Mouse (Mus musculus) midbrain, embryonic 11.5 days (tissue): ENCODE results near the gene Dnajc24. TPM values are rescaled to one million over a fixed set of nuclear protein-coding genes. Genes with fewer than 3 reads are reported as not detected.

ENCODE experiments used
- ATAC-seq: fragments of 200-750 bp; cut with Nextera tagmentation; 2 replicates; pipeline ENCODE4 v1.8.0; 2017; ENCODE audit warnings: moderate TSS enrichment, moderate library complexity; ENCODE audit not compliant: low FRiP score
- DNase-seq: peaks from one replicate; pipeline ENCODE4 v3.0.0; 2015; ENCODE audit warnings: low spot score; ENCODE audit errors: missing footprints
- H3K27ac ChIP-seq: fragments of 300-500 bp; sonication (generic); 2 replicates; pipeline ENCODE4 v1.5.1; 2014; ENCODE audit warnings: low read depth, low read length
- H3K27me3 ChIP-seq: fragments of 300-500 bp; sonication (generic); 2 replicates; pipeline ENCODE4 v1.6.1; 2014; ENCODE audit warnings: mild to moderate bottlenecking, low read length, moderate library complexity, mixed read lengths; ENCODE audit not compliant: control insufficient read depth, insufficient read depth
- H3K36me3 ChIP-seq: fragments of 300-500 bp; sonication (generic); 2 replicates; pipeline ENCODE4 v1.6.1; 2014; ENCODE audit warnings: mild to moderate bottlenecking, low read length, moderate library complexity, mixed read lengths; ENCODE audit not compliant: control insufficient read depth, insufficient read depth
- H3K4me1 ChIP-seq: fragments of 300-500 bp; sonication (generic); 2 replicates; pipeline ENCODE4 v1.6.1; 2014; ENCODE audit warnings: low read length; ENCODE audit not compliant: control insufficient read depth, insufficient read depth
- H3K4me2 ChIP-seq: fragments of 300-500 bp; sonication (generic); 2 replicates; pipeline ENCODE4 v1.6.1; 2014; ENCODE audit warnings: mild to moderate bottlenecking, moderate library complexity
- H3K4me3 ChIP-seq: fragments of 300-500 bp; sonication (generic); 2 replicates; pipeline ENCODE4 v1.5.1; 2014; ENCODE audit warnings: low read depth, low read length
- H3K9ac ChIP-seq: fragments of 300-500 bp; sonication (generic); 2 replicates; pipeline ENCODE4 v1.6.1; 2014; ENCODE audit warnings: low read length
- H3K9me3 ChIP-seq: fragments of 300-500 bp; sonication (generic); 2 replicates; pipeline ENCODE4 v1.6.1; 2016; ENCODE audit warnings: low read length; ENCODE audit not compliant: control insufficient read depth
- WGBS: fragments of 180-500 bp; shearing (Covaris S2); extraction: QIAGEN DNeasy Blood & Tissue Kit; methylation state at CpG from one replicate; pipeline ENCODE4 v1.1.7; 2014; 5-methylcytosine and 5-hydroxymethylcytosine counted together
- polyA plus RNA-seq: library from polyadenylated mRNA; unstranded; fragments of >200 nt; fragmentation: Nextera tagmentation; extraction: Ambion mirVana; gene quantifications from 2 replicates; pipeline ENCODE4 v1.2.1, GENCODE M21; 2014

Dnajc24 gene
- polyA plus RNA-seq, 1 experiment from 2014 or later: 47.7 TPM

DNA sequence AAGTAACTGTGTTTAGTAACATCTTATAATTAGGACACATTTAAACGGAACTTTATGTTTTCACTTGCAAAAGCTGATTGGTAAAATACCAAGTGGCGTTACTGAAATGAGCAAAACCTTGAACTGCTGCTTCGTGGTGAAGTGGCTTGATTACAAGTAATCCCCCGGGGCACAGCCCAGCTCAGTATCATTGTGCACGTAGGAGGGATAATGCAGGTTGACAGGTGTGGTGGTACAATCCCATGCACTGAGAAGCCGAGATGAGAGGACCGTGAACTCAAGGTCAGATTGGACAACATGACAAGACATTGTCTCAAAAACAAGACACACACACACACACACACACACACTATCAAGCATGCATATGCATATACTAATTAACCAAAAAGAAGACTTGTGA is 18.1 kb downstream of the Dnajc24 start:
- H3K4me1 ChIP-seq: peaks cover 5% of the 10 kb centered on the region
- DNase-seq: no peak
- no peak overlapping the region for H3K9ac ChIP-seq
- H3K27ac ChIP-seq: no peak overlapping the region
- H3K4me2 ChIP-seq: no peak overlapping the region
- H3K9me3 ChIP-seq: no peaks in the 10 kb centered on the region; the same call in 1 of the 2 replicates
- H3K4me3 ChIP-seq: no peak overlapping the region
- 77% methylated on average over 7 of the region's 7 CpGs for WGBS
- no peak for ATAC-seq
- H3K27me3 ChIP-seq: no peaks in the 10 kb centered on the region
- no peaks in the 10 kb centered on the region for H3K36me3 ChIP-seq

- WGBS: 97% methylated on average over 2 of the region's 2 CpGs
These were observed 25.3 kb downstream of the Dnajc24 start for GRCm38 (mm10) chr2:105978065-105978464.

GRCm38 (mm10) chr2:105973941-105974340 is 29.4 kb downstream of the Dnajc24 start:
- Histone ChIP-seq H3K4me2 (no peak overlapping the region), H3K4me1 (peaks cover 6% of the 10 kb centered on the region), H3K9ac (no peak overlapping the region), H3K36me3 (no peaks in the 10 kb centered on the region; the same call in 1 of the 2 replicates), H3K9me3 (no peaks in the 10 kb centered on the region), H3K27me3 (no peaks in the 10 kb centered on the region), H3K27ac (no peak overlapping the region), H3K4me3 (no peak overlapping the region)
- WGBS: 8% methylated on average over 2 of the region's 2 CpGs
- ATAC-seq (peak; percentile 53; the same call in 1 of the 2 replicates), DNase-seq (peak; percentile 81)

More at GRCm38 (mm10) chr2:105978065-105978464, 25.3 kb downstream of the Dnajc24 start:
- H3K4me1 ChIP-seq: peaks cover 6% of the 10 kb centered on the region
- no peaks in the 10 kb centered on the region for H3K9me3 ChIP-seq
- H3K36me3 ChIP-seq: no peaks in the 10 kb centered on the region
- no peak overlapping the region for H3K9ac ChIP-seq
- no peak overlapping the region for H3K27ac ChIP-seq
- H3K4me3 ChIP-seq: no peak overlapping the region
- ATAC-seq (no peak), DNase-seq (no peak)
- no peak overlapping the region for H3K4me2 ChIP-seq
- no peaks in the 10 kb centered on the region for H3K27me3 ChIP-seq

DNA sequence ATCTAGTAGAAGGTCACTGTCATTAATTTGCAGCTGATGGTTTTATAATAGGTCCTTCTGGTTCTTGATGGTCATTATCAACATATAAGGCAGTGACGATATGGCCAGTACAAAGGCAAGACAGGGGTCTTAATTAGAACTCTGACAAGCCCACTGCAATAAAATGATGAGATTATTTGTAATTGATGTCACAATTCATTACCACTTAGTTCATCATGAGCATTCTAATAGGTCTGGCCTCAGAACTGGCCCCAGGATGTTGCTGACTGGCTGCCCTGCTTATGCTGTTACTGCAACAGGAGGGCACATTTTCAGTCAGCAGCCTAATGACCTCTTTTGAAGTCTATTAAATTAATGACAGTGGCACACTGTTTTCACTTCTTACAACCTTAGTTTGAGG is 39.9 kb downstream of the Dnajc24 start:
- no peak overlapping the region for H3K4me2 ChIP-seq
- H3K27me3 ChIP-seq: no peaks in the 10 kb centered on the region
- no peak for ATAC-seq
- H3K9me3 ChIP-seq: no peaks in the 10 kb centered on the region
- peak; percentile 35 for DNase-seq
- H3K4me3 ChIP-seq: no peak overlapping the region
- H3K4me1 ChIP-seq: no peaks in the 10 kb centered on the region
- no peak overlapping the region for H3K27ac ChIP-seq
- no peak overlapping the region for H3K9ac ChIP-seq
- peaks cover 4% of the 10 kb centered on the region; the same call in 1 of the 2 replicates for H3K36me3 ChIP-seq
- 97% methylated on average over 1 of the region's 1 CpGs for WGBS

- no peaks in the 10 kb centered on the region for H3K27me3 ChIP-seq
- H3K27ac ChIP-seq: no peak overlapping the region
- 90% methylated on average over 4 of the region's 4 CpGs for WGBS
- no peaks in the 10 kb centered on the region for H3K4me1 ChIP-seq
- no peak overlapping the region for H3K4me3 ChIP-seq
- no peak overlapping the region for H3K4me2 ChIP-seq
- DNase-seq (peak; percentile 74), ATAC-seq (no peak)
- no peak overlapping the region for H3K9ac ChIP-seq
- no peaks in the 10 kb centered on the region for H3K9me3 ChIP-seq
- no peaks in the 10 kb centered on the region for H3K36me3 ChIP-seq
These were observed 49.5 kb downstream of the Dnajc24 start for GRCm38 (mm10) chr2:105953862-105954261.

- Histone ChIP-seq H3K36me3 (no peaks in the 10 kb centered on the region), H3K27me3 (no peaks in the 10 kb centered on the region), H3K4me2 (no peak overlapping the region), H3K4me1 (no peaks in the 10 kb centered on the region), H3K9me3 (no peaks in the 10 kb centered on the region), H3K9ac (no peak overlapping the region), H3K4me3 (no peak overlapping the region), H3K27ac (no peak overlapping the region)
- ATAC-seq (no peak), DNase-seq (peak; percentile 68)
- WGBS: 97% methylated on average over 1 of the region's 1 CpGs
These were observed 51.9 kb downstream of the Dnajc24 start for GRCm38 (mm10) chr2:105951350-105951940.

DNA sequence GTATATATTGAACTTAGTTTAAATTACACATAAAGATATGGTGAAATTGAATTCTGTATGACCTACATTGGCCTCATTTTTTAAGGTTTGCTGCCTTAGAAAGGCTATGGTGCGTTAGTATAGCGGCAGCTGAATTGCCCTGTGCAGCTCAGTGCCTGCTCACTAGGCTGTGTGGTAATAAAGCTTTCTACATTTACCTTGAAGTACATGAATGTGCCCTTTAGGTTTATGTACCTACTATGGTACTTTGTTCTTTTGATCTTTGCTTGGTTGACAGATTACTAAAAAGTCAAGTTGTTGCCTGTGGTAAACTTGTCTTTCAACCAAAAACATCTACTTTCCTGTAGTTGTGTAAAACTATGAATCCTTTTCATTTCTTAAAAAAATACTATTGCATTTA is 53.2 kb downstream of the Dnajc24 start:
- no peak overlapping the region for H3K4me3 ChIP-seq
- no peaks in the 10 kb centered on the region for H3K27me3 ChIP-seq
- H3K4me2 ChIP-seq: no peak overlapping the region
- H3K36me3 ChIP-seq: no peaks in the 10 kb centered on the region
- H3K27ac ChIP-seq: no peak overlapping the region
- ATAC-seq (no peak), DNase-seq (no peak)
- WGBS: 97% methylated on average over 2 of the region's 2 CpGs
- no peaks in the 10 kb centered on the region for H3K9me3 ChIP-seq
- H3K4me1 ChIP-seq: no peaks in the 10 kb centered on the region
- no peak overlapping the region for H3K9ac ChIP-seq

DNA sequence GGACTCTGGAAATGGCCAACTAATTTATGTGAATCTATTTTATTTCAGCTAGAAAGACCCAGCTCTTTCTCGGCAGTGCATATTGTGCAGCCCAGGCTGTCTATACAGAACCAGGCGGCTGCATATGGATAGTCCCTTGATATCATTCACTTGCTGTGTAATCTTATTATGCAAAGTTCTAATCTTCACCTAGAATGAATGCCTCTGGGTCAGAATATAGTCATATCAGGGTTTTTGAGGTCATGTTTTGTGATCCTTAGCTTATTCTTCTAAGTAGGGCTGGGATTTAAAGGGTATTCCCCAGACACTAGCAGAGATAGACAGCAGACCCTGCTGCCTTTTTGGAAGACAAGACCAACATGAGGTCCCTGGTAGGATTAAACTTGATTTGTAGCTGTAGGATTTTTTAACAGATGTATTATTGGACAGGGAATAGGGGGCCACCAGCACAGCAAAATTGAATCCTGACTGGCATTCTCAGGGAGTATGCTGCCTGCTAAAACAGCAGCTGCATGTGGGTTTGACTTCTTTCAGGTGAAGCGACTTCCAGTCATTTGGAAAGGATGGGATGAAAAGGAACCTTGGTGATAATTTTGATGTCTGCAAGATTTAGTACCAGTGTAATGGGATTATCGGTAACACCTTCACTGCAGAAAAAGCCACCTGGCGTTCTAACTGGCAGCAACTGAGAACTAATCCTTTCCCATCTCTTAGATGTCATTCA is 85.6 kb downstream of the Dnajc24 start:
- DNase-seq (peak; percentile 89), ATAC-seq (peak; percentile 87)
- no peak overlapping the region for H3K4me3 ChIP-seq
- no peaks in the 10 kb centered on the region; the same call in 1 of the 2 replicates for H3K9me3 ChIP-seq
- peaks cover 6% of the 10 kb centered on the region; the same call in 1 of the 2 replicates for H3K4me1 ChIP-seq
- no peak overlapping the region for H3K9ac ChIP-seq
- no peak overlapping the region for H3K27ac ChIP-seq
- peaks cover 2% of the 10 kb centered on the region; the same call in 1 of the 2 replicates for H3K27me3 ChIP-seq
- H3K4me2 ChIP-seq: no peak overlapping the region
- no peaks in the 10 kb centered on the region for H3K36me3 ChIP-seq
- 32% methylated on average over 5 of the region's 5 CpGs for WGBS
